Mouse (Mus musculus) heart, postnatal 0 days (tissue): ENCODE measurements around the gene Elf1. TPM values are rescaled to one million over a fixed set of nuclear protein-coding genes. Genes with fewer than 3 reads are reported as not detected.
"Not testable (repeated sequence)": the region's sequence is repeated elsewhere in the genome, so short reads cannot be mapped to it uniquely, and the experiment has no call there.

Source experiments
- ATAC-seq: fragments of 200-750 bp; cut with Nextera tagmentation; 2 replicates; pipeline ENCODE4 v1.8.0; 2017; ENCODE audit warnings: low read depth, moderate number of reproducible peaks, moderate library complexity; ENCODE audit not compliant: insufficient read depth
- DNase-seq: peaks from one replicate; pipeline ENCODE4 v3.0.0-alpha.2; 2016; ENCODE audit warnings: low spot score
- H3K27ac ChIP-seq: fragments of 300-500 bp; sonication (generic); 2 replicates; pipeline ENCODE4 v1.5.1; 2014; ENCODE audit warnings: low read depth, mild to moderate bottlenecking
- H3K27me3 ChIP-seq: fragments of 300-500 bp; sonication (generic); 2 replicates; pipeline ENCODE4 v1.6.1; 2014; ENCODE audit warnings: low read length, mixed read lengths; ENCODE audit not compliant: control insufficient read depth, insufficient read depth
- H3K36me3 ChIP-seq: fragments of 300-500 bp; sonication (generic); replicated peaks from 2 replicates; pipeline ENCODE4 v1.6.1; 2014; ENCODE audit warnings: low read length, mixed read lengths; ENCODE audit not compliant: control insufficient read depth, insufficient read depth
- H3K4me1 ChIP-seq: fragments of 300-500 bp; sonication (generic); 2 replicates; pipeline ENCODE4 v1.6.1; 2014; ENCODE audit warnings: antibody characterized with exemption; ENCODE audit not compliant: control insufficient read depth, insufficient read depth
- H3K4me2 ChIP-seq: fragments of 300-500 bp; sonication (generic); 2 replicates; pipeline ENCODE4 v1.6.1; 2014; ENCODE audit warnings: low read depth, mild to moderate bottlenecking, low read length, moderate library complexity
- H3K4me3 ChIP-seq: fragments of 300-500 bp; sonication (generic); 2 replicates; pipeline ENCODE4 v1.5.1; 2014; ENCODE audit warnings: low read depth, low read length
- H3K9ac ChIP-seq: fragments of 300-500 bp; sonication (generic); replicated peaks from 2 replicates; pipeline ENCODE4 v1.6.1; 2014; ENCODE audit warnings: low read depth, low read length, mixed read lengths
- H3K9me3 ChIP-seq: fragments of 300-500 bp; sonication (generic); replicated peaks from 2 replicates; pipeline ENCODE4 v1.6.1; 2016; ENCODE audit warnings: low read length; ENCODE audit not compliant: control insufficient read depth
- CTCF ChIP-seq: IDR thresholded peaks from 2 replicates; pipeline ENCODE4 v1.5.1; 2016; ENCODE audit warnings: antibody characterized with exemption, control low read depth, low read depth
- EP300 ChIP-seq: IDR thresholded peaks from 2 replicates; pipeline ENCODE4 v1.6.1; 2016; ENCODE audit warnings: antibody characterized with exemption, low read depth
- WGBS: fragments of 180-500 bp; shearing (Covaris S2); extraction: QIAGEN DNeasy Blood & Tissue Kit; methylation state at CpG from one replicate; pipeline ENCODE4 v1.1.7; 2014; 5-methylcytosine and 5-hydroxymethylcytosine counted together
- polyA plus RNA-seq: library from polyadenylated mRNA; unstranded; fragments of >200 nt; fragmentation: Nextera tagmentation; extraction: Ambion mirVana; gene quantifications from 2 replicates; pipeline ENCODE4 v1.2.1, GENCODE M21; 2015
- total RNA-seq: library from RNA; depleted of rRNA; stranded (reverse); fragments of >200 nt; gene quantifications from 2 replicates; pipeline ENCODE4 v1.2.3, GENCODE M21; 2014; ENCODE audit warnings: low replicate concordance; rRNA removed

Gene Elf1
- 11.0 and 13.2 TPM in 2 replicates for total RNA-seq
- 7.0 and 7.4 TPM in 2 replicates for polyA plus RNA-seq

DNA sequence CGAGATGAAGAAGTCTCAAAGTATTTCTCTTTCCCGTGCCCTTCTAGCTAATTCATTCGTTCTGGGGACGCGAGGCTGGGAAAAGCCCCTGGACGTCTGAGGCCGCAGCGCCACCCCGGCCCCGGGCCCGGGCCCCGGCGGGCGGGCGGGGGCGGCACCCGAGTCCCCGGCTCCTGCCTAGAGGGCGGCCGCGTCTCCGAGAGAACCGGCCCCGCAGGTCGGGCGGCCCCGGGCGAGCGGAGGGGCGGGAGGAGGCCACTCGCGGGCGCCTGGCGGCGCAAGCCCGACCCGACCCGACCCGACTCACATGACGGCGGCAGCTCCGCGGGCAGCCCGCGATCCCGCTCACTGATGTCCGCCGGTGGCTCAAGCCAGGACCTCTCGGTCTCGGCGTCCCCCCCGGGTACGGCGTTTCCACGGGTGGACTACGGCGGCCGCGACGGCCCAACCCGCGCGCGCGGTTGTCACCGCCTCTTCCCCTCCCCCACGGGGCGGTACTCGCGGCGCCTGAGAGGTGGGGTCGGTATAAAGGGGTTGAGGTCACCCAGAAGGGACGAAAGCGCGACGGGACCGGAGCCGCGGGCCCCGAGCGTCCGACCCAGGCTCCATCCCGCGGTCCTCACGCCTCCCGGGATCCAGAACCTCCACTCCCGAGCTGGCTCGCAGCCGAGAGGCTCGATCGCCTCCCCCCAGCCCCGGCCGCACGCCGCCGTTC lies at the start of gene Elf1:
Gene Elf1, plus strand, starts transcription at position 571 of the 715 bp plus-strand sequence.
- H3K27me3 ChIP-seq: no peaks in the 10 kb centered on the region
- peak; percentile 85 for ATAC-seq
- peak; percentile 88 for DNase-seq
- H3K4me1 ChIP-seq: peaks cover 20% of the 10 kb centered on the region
- H3K36me3 ChIP-seq: peaks cover 13% of the 10 kb centered on the region
- no peaks in the 10 kb centered on the region for H3K9me3 ChIP-seq
- H3K4me3 ChIP-seq: peak within 1 kb of the TSS; percentile 68
- H3K4me2 ChIP-seq: peak within 1 kb of the TSS; percentile 67
- WGBS: under 1% methylated on average over 92 of the region's 96 CpGs
- peak within 1 kb of the TSS; percentile 94 for H3K9ac ChIP-seq
- peak within 1 kb of the TSS; percentile 97 for H3K27ac ChIP-seq
- TF ChIP-seq CTCF (no peak), EP300 (peak; percentile 95)

DNA sequence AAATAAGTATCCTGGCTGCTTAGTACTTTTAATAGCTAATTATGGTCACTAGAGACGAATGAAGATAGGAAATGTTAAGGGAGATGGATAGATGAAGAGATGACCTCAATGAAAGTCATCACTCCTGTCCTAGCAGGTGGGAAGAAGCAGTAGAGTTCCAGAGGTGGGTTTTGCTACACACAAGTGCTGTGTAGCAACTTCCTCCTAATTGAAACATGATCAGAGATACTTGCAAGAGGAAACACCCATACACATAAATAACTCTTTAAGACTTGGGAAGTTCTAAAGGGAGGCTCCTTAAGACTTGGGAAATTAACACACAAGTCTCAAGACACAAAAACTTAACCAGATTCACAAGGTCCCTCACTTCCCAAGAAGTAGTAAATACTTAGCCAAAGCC lies 46.9 kb upstream of the Elf1 start:
- Histone ChIP-seq H3K4me3 (no peak overlapping the region), H3K4me2 (no peak overlapping the region), H3K27ac (no peak overlapping the region), H3K4me1 (no peaks in the 10 kb centered on the region), H3K9ac (no peak overlapping the region), H3K36me3 (no peaks in the 10 kb centered on the region), H3K27me3 (no peaks in the 10 kb centered on the region), H3K9me3 (no peaks in the 10 kb centered on the region)
- ATAC-seq (no peak), DNase-seq (no peak)
- no peak for TF ChIP-seq EP300
- TF ChIP-seq CTCF: no peak
- 65% methylated on average over 1 of the region's 1 CpGs for WGBS

DNA sequence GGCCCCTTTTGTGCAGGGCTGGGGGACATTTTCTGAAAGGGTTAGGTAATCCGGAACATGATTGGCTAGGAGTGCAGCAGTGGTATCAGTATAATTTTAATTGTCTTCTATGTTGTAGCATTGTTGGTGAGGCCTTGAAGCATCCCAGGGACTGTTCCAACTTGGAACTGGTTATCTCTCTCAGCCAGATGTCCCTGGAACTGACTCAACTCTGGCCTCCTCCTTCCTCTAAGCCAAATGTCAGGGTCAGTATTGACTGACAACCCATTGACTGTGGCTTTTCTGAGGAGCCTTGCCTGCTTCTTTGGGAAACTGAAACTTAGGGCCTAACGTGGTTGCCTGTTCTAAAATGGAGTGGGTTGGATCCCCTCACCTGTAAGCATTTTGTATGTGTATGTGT lies 40.3 kb upstream of the Elf1 start:
- 84% methylated on average over 2 of the region's 2 CpGs for WGBS
- H3K9me3 ChIP-seq: no peaks in the 10 kb centered on the region
- H3K9ac ChIP-seq: no peak overlapping the region
- no peaks in the 10 kb centered on the region; the same call in 1 of the 2 replicates for H3K4me1 ChIP-seq
- no peak overlapping the region for H3K4me3 ChIP-seq
- TF ChIP-seq EP300 (no peak), CTCF (no peak)
- no peaks in the 10 kb centered on the region for H3K36me3 ChIP-seq
- H3K4me2 ChIP-seq: no peak overlapping the region
- no peaks in the 10 kb centered on the region for H3K27me3 ChIP-seq
- no peak overlapping the region for H3K27ac ChIP-seq
- DNase-seq (no peak), ATAC-seq (no peak)

DNA sequence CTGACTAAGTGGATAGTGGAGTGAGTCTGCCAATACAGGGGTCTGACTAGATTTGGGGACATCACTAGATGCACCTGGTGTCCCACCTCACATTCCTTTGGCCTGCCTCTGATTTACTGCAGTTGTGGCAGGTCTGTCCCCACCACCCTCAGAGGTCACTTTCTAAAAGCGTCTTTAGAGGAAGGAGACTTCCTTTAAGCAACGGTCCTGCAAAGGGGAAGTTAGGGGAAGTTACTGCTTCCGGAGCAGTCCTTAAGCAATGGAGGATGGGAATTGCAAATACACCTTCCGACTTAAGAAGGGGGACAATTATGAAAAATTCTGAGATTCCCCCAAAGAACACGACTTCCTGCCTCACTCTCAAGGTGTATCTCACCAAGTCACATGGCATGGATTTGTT lies 39.6 kb upstream of the Elf1 start:
- H3K36me3 ChIP-seq: no peaks in the 10 kb centered on the region
- ATAC-seq (no peak), DNase-seq (no peak)
- no peak overlapping the region for H3K4me2 ChIP-seq
- no peak overlapping the region for H3K9ac ChIP-seq
- H3K4me1 ChIP-seq: no peaks in the 10 kb centered on the region; the same call in 1 of the 2 replicates
- H3K27me3 ChIP-seq: no peaks in the 10 kb centered on the region
- H3K9me3 ChIP-seq: no peaks in the 10 kb centered on the region
- no peak overlapping the region for H3K27ac ChIP-seq
- TF ChIP-seq EP300 (no peak), CTCF (no peak)
- WGBS: 66% methylated on average over 5 of the region's 5 CpGs
- H3K4me3 ChIP-seq: no peak overlapping the region

DNA sequence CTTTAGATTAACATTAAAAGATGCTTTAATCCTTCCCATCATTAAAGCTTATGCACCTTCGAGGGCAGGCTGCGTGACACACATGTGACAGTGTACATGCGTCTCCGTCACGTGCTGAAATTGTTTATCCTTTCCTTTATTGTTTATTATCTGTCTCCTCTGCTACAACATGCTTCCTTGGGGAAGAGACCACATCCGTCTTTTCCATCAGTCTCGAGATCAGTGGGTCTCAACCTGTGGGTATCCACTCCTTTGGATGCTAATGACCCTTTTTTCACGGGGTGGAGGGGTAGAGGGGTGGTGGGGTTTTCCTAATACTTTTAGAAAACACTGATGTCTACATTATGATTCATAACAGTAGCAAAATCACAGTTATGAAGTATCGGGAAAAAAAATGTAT lies 36.4 kb upstream of the Elf1 start:
- WGBS: 82% methylated on average over 9 of the region's 9 CpGs
- no peak for DNase-seq
- Histone ChIP-seq H3K27me3 (no peaks in the 10 kb centered on the region), H3K4me2 (no peak overlapping the region), H3K4me3 (no peak overlapping the region), H3K27ac (no peak overlapping the region), H3K9ac (no peak overlapping the region), H3K4me1 (no peaks in the 10 kb centered on the region; the same call in 1 of the 2 replicates), H3K36me3 (no peaks in the 10 kb centered on the region), H3K9me3 (no peaks in the 10 kb centered on the region)
- no peak for ATAC-seq
- TF ChIP-seq EP300: no peak
- TF ChIP-seq CTCF: no peak

DNA sequence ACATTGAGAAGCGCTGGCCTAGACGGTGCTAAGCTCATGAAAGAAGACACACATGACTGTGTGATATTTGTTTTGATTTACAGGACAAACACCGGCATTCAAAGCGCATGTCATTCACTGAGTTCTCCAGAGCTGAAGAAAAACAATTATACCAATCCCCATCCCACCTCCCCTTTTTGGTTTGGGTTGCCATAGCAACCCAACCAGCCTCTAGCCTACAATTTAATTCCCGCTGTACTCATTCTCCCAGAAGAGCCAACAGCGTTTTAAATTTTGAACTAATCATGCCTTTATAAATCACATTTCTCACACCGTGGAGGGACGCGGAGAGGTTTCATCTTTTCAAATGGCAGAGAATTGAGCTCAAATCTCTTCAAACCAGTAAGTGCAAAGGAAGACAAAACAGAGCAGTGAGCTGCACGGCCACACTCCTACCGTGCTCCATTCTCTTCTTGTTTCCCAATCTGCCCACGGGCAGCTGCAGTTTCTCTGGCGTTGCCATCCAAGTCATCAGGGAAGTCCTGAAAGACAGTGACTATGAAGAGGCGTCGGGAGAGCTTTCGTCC lies 35.9 kb upstream of the Elf1 start:
- Histone ChIP-seq H3K27me3 (no peaks in the 10 kb centered on the region), H3K9me3 (no peaks in the 10 kb centered on the region), H3K36me3 (no peaks in the 10 kb centered on the region), H3K9ac (no peak overlapping the region), H3K4me1 (no peaks in the 10 kb centered on the region; the same call in 1 of the 2 replicates), H3K27ac (no peak overlapping the region), H3K4me2 (no peak overlapping the region), H3K4me3 (no peak overlapping the region)
- WGBS: 78% methylated on average over 16 of the region's 16 CpGs
- no peak for TF ChIP-seq EP300
- TF ChIP-seq CTCF: no peak
- DNase-seq (no peak), ATAC-seq (no peak)

DNA sequence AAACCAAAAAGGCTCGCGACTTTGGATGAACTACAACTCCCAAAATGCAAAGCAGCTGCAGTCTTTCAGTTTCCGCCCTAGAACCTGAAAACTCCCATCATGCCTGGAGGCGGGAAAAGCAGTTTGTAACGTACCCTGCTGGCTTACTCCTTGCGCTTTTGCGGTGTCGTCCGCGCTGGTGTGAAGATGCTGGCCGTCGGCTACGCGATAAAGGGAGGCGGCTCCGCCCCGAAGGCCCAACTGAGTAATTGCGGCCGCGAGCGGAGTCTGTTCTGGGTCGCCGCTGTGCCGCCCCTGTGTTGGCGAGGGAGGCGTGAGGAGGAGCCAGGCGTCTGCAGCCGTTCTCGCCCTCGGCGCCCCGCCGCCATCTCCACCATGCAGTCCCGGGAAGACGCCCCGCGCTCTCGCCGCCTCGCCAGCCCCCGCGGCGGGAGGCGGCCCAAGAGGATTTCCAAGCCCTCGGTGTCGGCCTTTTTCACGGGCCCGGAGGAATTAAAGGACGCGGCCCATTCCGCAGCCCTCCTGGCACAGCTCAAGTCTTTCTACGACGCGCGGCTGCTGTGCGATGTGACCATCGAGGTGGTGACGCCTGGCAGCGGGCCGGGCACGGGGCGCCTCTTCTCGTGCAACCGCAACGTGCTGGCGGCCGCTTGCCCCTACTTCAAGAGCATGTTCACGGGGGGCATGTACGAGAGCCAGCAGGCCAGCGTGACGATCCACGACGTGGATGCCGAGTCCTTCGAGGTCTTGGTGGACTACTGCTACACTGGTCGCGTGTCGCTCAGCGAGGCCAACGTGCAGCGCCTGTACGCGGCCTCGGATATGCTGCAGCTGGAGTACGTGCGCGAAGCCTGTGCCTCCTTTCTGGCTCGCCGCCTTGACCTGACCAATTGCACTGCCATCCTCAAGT lies 29.1 kb upstream of the Elf1 start, which contains the start of gene Kbtbd6:
Gene Kbtbd6, plus strand, starts transcription at position 155 of the 910 bp plus-strand sequence.
- Histone ChIP-seq H3K4me2 (peak within 1 kb of the TSS; percentile 75), H3K4me3 (peak within 1 kb of the TSS; percentile 59)
- DNase-seq (peak; percentile 96), ATAC-seq (peak; percentile 91)
- H3K36me3 ChIP-seq, H3K9me3 ChIP-seq, H3K27me3 ChIP-seq, H3K4me1 ChIP-seq, H3K9ac ChIP-seq, H3K27ac ChIP-seq: not testable (repeated sequence)
- WGBS: 6% methylated on average over 34 of the region's 89 CpGs

DNA sequence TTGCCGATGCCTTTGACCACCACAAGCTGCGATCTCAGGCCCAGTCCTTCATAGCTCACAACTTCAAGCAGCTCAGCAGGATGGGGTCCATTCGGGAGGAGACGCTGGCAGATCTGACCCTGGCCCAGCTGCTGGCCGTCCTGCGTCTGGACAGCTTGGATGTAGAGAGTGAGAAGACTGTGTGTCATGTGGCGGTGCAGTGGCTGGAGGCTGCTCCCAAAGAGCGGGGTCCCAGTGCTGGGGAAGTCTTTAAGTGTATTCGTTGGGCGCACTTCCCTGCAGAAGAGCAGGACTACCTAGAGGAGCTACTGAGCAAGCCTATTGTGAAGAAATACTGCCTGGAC lies 28.4 kb upstream of the Elf1 start:
- ATAC-seq, DNase-seq: not testable (repeated sequence)

More for the DNA sequence above, 28.4 kb upstream of the Elf1 start:
- not testable (repeated sequence) for H3K9ac ChIP-seq, H3K4me1 ChIP-seq, H3K4me2 ChIP-seq, H3K4me3 ChIP-seq, H3K27ac ChIP-seq, H3K36me3 ChIP-seq, H3K27me3 ChIP-seq, H3K9me3 ChIP-seq
- 97% methylated on average over 6 of the region's 10 CpGs for WGBS
